Mouse (Mus musculus) embryonic fibroblast, embryonic 13.5 days (primary cell): Measurements from ENCODE around the gene Atr.

Experiments
- CTCF ChIP-seq: IDR thresholded peaks from 2 replicates; pipeline ENCODE4 v1.5.1; 2011; ENCODE audit warnings: mild to moderate bottlenecking, control low read depth, low read length, moderate library complexity, borderline replicate concordance; ENCODE audit not compliant: insufficient read depth
- POLR2A ChIP-seq: IDR thresholded peaks from 2 replicates; pipeline ENCODE4 v1.6.1; 2011; ENCODE audit warnings: low read depth, mild to moderate bottlenecking, control low read depth, low read length, moderate library complexity

- TF ChIP-seq CTCF (no peak), POLR2A (no peak)
These were observed 5.7 kb upstream of the Atr start for GRCm38 (mm10) chr9:95851671-95852070.
